Mouse (Mus musculus): ENCODE measurements at regions not wholly inside any gene's neighbourhood (a gene's known extent, or its start where the extent isn't known, plus 50 kb on each side); places are given as distances from the start of the nearest gene placed in this dataset.

DNA sequence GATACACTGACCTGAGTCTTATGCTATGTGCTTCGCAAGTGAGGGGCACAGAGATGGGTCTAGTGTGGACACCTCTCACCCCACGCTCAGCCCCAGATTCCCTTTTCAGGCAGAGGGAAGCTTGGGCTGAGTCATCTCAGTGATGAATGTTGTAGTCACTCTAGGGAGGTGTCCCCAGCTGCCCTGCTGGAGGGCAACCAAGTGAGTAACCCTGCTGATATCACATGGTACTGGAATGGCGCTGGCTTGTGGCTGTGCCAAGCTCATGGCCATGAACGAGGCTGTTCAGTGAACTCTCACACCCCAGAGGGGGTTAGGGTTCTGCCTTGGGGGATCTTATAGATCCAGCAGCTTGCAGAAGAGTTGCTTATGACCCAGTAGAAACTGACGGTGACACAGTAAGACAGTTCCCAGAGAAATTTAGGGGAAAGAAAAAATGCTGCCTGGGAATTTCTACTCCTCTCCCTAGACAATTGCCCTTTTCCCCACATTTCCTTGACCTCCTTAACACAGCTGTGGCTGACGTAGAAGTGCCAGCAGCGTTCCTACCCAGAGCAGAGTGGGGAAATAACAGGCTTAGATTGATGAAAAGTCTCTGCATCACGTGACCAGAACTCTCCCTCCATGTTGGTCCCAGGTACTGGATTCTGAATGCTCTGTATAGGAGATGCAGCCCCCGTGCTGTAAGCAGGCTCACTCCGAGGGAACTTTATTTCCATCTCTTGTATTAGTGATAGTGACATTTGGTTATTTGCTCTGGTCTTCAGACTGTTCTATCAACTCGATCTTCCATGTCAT lies 107.6 kb upstream of the Dusp10 start:
- TF ChIP-seq CTCF (IDR thresholded peaks at IDR 0.05) (no peak), EP300 (IDR thresholded peaks at IDR 0.05) (no peak)

All from lung, postnatal 0 days (tissue).